Mouse (Mus musculus): ENCODE results near the gene Npr1.

Gene Npr1

GRCm38 (mm10) chr3:90437131-90437530 is 28.5 kb downstream of the Npr1 start:
- no peak for DNase-seq (ENCODE audit: low spot score in 2 of 2)

GRCm38 (mm10) chr3:90434073-90434730 is 31.5 kb downstream of the Npr1 start:
- no peak for DNase-seq (ENCODE audit: low spot score in 2 of 2)

DNA sequence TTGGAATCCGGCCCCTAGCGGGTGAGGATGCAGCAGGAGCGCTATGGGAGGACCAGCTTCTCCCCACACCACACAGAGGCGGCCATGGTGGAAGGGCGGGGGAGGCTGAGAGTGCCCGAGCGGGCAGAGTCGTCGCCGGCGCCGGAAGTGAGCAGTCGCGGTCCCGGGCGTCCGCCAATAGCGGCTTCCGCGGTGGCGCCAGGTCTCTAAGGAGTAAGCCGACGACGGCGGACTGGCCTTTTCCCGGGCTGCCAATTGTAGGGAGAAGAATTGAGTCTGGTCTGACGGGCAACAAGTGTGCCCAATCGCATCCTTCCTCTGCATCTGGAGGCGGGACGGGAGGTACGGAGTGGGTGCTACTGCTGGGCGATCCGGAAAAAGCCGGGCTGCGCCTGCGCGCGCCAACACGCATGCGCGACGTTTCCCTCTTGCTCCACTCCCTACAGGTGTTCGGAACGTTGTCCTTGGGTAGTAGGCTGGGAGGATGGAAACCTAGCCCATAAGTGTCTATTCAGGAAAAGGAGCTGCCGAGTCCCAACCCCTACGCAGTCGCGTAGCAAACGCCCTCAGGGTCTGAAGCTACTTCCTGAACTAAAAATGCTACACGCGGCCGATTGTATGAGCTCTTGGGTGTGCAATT is 32.2 kb downstream of the Npr1 start, which contains the start of gene Ints3:
Gene Ints3 (minus strand): TSS at position 242 of the 640 bp plus-strand sequence.
- peak; percentile 100 for DNase-seq (ENCODE audit: low spot score in 2 of 2)

DNA sequence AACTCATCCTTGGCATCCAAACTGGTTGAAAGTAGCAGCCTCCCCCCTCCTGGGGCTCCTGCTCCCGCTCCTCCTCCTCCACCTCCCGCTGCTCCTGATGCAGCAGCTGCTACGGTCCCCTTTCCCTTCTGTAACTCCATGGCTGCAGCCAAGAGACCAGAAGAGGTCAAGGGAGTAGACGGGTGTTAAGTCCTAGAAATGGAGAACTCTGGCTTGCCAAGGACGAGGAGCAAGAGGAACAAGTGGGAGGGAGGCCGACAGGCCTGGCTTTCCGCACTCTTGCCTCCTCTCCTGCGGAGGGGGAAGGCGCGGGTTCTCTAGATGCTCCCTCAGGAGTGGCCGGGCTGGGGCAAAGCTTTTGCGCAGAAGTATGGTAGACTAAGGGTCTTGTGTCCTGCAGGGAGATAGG is 32.9 kb downstream of the Npr1 start:
- peak in 1 of 2 experiments; percentile 46 for DNase-seq (ENCODE audit: low spot score in 2 of 2)

- DNase-seq (ENCODE audit: low spot score in 2 of 2), result no peak
These were observed 33.3 kb downstream of the Npr1 start for GRCm38 (mm10) chr3:90432348-90432747.

GRCm38 (mm10) chr3:90429576-90429975 is 36.1 kb downstream of the Npr1 start:
- DNase-seq (ENCODE audit: low spot score in 2 of 2), result no peak

- DNase-seq (ENCODE audit: low spot score in 2 of 2), result no peak
These were observed 37.5 kb downstream of the Npr1 start for GRCm38 (mm10) chr3:90428186-90428585.

GRCm38 (mm10) chr3:90427574-90427973 is 38.1 kb downstream of the Npr1 start:
- DNase-seq (ENCODE audit: low spot score in 2 of 2), result no peak

GRCm38 (mm10) chr3:90425499-90425898 is 40.2 kb downstream of the Npr1 start:
- DNase-seq (ENCODE audit: low spot score in 2 of 2), result no peak

GRCm38 (mm10) chr3:90423549-90423948 is 42.1 kb downstream of the Npr1 start:
- DNase-seq (ENCODE audit: low spot score in 2 of 2), result no peak

DNA sequence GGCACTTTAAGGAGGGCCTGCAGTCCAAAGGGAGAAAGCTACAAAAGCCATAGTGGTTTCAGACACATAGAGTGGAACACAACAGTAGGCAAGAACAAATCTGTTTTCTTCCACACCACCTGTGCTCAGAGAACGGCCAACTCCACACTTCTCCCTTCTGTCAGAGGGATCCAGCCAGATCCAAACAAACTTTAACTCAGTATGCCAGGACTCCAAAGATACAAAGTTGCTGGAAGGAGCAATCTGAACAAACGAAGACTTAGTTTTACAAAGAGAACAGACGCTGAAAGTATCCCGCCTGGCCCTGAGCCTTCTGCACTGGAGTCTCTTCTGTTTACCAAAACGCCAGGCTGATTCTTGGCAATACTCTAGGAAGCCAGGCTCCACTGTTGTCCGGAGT is 45.0 kb downstream of the Npr1 start:
- DNase-seq (ENCODE audit: low spot score in 2 of 2), result no peak

- no peak for DNase-seq (ENCODE audit: low spot score in 2 of 2)
These were observed 52.7 kb downstream of the Npr1 start for GRCm38 (mm10) chr3:90413011-90413396.

- peak in 1 of 2 experiments; percentile 54 for DNase-seq (ENCODE audit: low spot score in 2 of 2)
These were observed 53.2 kb downstream of the Npr1 start for GRCm38 (mm10) chr3:90412312-90413010.

DNA sequence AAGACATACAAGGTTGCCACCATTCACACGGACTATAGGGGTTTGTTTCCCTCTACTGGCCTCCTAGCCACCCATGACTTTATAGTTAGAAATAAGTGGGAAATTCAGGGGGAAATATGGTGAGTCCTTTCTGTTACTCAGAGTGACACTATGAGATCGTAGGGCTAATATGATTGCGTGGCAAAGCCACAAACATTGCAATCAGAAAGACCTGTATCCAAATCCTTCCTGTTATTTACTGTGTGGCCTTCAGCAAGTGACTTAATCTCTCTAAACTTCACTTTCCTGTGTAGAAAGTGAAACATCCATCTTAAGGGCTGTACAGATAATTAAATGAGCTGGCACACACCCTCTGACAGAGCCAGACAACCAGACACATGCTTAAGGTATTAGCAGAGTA is 56.9 kb downstream of the Npr1 start:
- no peak for DNase-seq (ENCODE audit: low spot score in 2 of 2)

DNA sequence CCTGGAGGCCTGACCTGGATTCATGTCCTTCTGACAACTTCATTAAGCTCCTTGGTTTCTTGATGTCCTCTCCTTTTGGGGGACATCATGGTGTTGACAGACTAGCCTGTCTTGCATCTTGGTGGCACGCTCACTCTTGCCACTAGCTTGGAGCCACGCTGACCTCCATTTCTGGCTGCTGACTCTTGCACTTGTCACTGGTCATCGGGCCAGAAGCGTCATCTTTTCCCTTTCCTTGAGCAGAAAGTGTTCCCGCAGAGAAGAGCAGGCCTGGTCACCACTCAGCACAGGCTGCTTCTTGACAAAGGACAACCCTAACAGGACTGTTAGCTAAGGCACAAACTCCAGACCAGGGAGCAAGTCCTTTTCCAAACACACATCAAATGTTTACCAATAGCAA is 59.3 kb downstream of the Npr1 start:
- no peak for DNase-seq (ENCODE audit: low spot score in 2 of 2)

- no peak for DNase-seq (ENCODE audit: low spot score in 2 of 2)
These were observed 61.1 kb downstream of the Npr1 start for GRCm38 (mm10) chr3:90404609-90405008.

GRCm38 (mm10) chr3:90404121-90404520 is 61.5 kb downstream of the Npr1 start:
- DNase-seq (ENCODE audit: low spot score in 2 of 2), result no peak

- no peak for DNase-seq (ENCODE audit: low spot score in 2 of 2)
These were observed 64.7 kb downstream of the Npr1 start for GRCm38 (mm10) chr3:90400993-90401392.

All from frontal cortex, postnatal 10 days (tissue).